Mouse (Mus musculus): ENCODE results near the gene Pcbp3. TPM values are rescaled to one million over a fixed set of nuclear protein-coding genes. Genes with fewer than 3 reads are reported as not detected.

The Pcbp3 gene
- total RNA-seq, 2 experiments from 2014 or later, result 72.8 to 79.4 TPM

DNA sequence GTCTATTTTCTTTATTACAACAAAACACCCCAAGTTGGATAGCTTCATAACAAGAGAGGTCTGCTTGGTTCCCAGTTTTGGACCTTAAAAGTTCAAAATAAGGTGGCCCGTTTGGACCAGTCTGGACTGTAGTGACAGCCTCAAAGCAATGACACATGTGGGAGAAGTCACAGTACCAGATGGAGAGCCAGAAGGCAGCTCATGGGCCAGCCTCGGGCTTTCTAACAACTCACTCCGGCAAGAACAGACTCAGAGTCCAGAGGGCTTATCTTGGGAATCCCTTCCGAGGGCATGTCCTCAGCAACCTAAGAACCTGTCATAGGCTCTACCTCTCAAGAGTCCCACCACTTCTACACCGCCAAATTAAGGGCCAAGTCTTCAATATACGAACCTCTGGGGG, 24.9 kb downstream of the Pcbp3 start:
- no peak for DNase-seq (ENCODE audit: extremely low spot score in 1 of 2, low spot score in 2 of 2)
- intact Hi-C loops (cut with DNase I), result no loop called here

- DNase-seq (ENCODE audit: extremely low spot score in 1 of 2, low spot score in 2 of 2), result no peak
Measured at GRCm38 (mm10) chr10:76934805-76935204, 26.9 kb downstream of the Pcbp3 start.

DNA sequence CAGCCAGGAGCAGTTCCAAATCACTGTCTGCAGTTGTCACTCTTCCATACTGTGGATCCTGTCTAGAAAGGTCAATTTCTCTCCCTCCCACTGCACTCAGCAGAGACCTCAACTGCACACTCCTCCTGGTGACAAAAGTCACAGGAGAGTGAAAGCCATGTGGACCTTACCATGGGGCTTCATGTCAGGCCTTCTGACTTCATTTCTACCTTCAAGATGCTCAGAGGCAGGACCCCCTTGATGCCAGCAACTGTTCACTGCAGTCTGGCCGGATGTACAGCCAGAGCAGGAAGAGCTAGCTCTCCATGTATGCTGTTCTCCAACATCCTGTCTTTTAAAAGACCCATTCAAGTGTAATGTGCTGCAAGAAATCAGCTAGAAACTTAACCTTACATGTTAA, 29.9 kb downstream of the Pcbp3 start:
- no peak for DNase-seq (ENCODE audit: extremely low spot score in 1 of 2, low spot score in 2 of 2)
- intact Hi-C loops (cut with DNase I), result no loop called here

More at GRCm38 (mm10) chr10:76934805-76935204, 26.9 kb downstream of the Pcbp3 start:
- intact Hi-C loops (cut with DNase I), result no loop called here

- no peak for DNase-seq (ENCODE audit: extremely low spot score in 1 of 2, low spot score in 2 of 2)
- intact Hi-C loops (cut with DNase I), result no loop called here
Measured at GRCm38 (mm10) chr10:76931122-76931521, 30.6 kb downstream of the Pcbp3 start.

- no peak for DNase-seq (ENCODE audit: extremely low spot score in 1 of 2, low spot score in 2 of 2)
- intact Hi-C loops (cut with DNase I), result no loop called here
Measured at GRCm38 (mm10) chr10:76924441-76924840, 37.2 kb downstream of the Pcbp3 start.

DNA sequence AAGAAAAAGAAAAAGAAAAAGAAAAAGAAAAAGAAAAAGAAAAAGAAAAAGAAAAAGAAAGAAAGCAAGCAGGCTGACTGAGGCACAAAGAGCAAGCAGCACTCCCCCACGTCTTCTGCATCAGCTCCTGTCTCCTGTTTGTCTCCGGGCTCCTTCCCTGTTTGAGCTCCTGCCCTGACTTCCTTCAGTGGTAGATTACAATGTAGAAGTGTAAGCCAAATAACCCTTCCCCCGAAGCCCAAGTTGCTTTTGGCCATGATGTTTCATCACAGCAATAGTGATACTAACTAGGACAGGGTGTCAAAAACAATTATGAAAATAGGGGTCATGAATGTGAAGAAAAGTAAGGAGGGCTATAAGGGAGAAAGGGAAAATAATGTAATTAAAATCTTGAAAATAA, 43.6 kb downstream of the Pcbp3 start:
- DNase-seq (ENCODE audit: extremely low spot score in 1 of 2, low spot score in 2 of 2), result no peak
- intact Hi-C loops (cut with DNase I), result no loop called here

- intact Hi-C loops (cut with DNase I), result no loop called here
- no peak for DNase-seq (ENCODE audit: extremely low spot score in 1 of 2, low spot score in 2 of 2)
Measured at GRCm38 (mm10) chr10:76906434-76906833, 55.3 kb downstream of the Pcbp3 start.

DNA sequence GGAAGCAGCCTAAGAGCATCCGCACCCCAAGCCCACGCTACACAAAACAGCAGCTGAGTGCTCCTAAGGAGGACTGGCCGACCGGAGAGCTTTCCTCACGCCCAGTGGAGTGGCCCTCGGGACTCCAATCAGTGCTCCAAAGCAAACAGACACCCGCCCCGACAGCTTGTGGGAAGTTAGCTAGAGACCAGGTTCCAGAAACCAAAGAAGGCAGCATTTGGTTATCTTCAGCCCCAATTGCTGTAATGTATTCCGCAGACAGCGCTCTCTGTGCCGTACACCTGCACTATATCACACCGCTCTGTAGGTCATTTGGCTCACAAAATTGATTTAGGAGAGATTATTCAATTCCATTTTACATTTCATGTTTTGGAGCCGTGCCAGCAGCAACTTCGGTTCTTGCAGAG, 55.7 kb downstream of the Pcbp3 start:
- intact Hi-C loops (cut with DNase I), result no loop called here
- peak in 1 of 2 experiments; percentile 42 for DNase-seq (ENCODE audit: extremely low spot score in 1 of 2, low spot score in 2 of 2)

DNA sequence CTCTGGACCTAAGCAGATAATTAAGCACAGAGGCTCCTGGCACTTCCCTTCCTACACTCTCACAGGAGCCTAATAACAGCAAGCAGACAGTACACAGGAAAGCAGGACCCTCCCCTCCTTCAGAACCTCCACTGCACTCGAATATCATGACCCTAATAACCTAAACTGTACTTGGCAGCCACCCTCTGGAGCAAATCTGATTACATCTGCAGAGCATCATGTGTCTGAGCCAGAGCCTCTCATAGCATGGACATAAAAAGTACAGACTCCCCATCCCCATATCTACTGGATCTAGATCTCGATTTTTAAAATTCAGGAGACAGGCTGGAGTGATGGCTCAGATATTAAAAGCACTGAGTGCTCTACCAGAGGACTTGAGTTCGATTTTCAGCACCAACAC, 58.0 kb downstream of the Pcbp3 start:
- DNase-seq (ENCODE audit: extremely low spot score in 1 of 2, low spot score in 2 of 2), result no peak
- intact Hi-C loops (cut with DNase I), result no loop called here

GRCm38 (mm10) chr10:76903099-76903498, 58.6 kb downstream of the Pcbp3 start:
- no peak for DNase-seq (ENCODE audit: extremely low spot score in 1 of 2, low spot score in 2 of 2)
- intact Hi-C loops (cut with DNase I), result no loop called here

GRCm38 (mm10) chr10:76902588-76902987, 59.1 kb downstream of the Pcbp3 start:
- peak in 1 of 2 experiments; percentile 38 for DNase-seq (ENCODE audit: extremely low spot score in 1 of 2, low spot score in 2 of 2)
- intact Hi-C loops (cut with DNase I), result no loop called here

DNA sequence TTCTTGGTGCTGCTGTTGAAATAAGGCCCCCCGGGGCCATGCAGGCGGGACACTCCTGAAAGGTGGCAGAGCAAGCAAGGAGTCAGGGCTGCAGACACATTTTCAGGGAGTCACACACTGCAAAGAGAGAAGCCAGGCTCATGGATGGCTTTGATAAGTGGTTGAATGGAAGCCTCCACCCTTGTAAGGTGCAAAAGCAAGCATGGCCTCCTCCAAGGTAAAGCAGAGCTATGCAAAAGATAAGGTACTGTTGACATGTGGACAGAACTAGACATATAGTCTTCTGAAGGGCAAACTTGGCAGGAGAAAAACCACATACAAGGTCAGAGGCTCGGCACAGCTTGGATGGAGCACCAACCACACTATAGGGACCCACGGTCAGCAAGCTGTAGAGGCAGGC, 63.3 kb downstream of the Pcbp3 start:
- intact Hi-C loops (cut with DNase I), result no loop called here
- no peak for DNase-seq (ENCODE audit: extremely low spot score in 1 of 2, low spot score in 2 of 2)

- intact Hi-C loops (cut with DNase I), result no loop called here
- DNase-seq (ENCODE audit: extremely low spot score in 1 of 2, low spot score in 2 of 2), result no peak
Measured at GRCm38 (mm10) chr10:76891456-76891855, 70.2 kb downstream of the Pcbp3 start.

- DNase-seq (ENCODE audit: extremely low spot score in 1 of 2, low spot score in 2 of 2), result no peak
Measured at GRCm38 (mm10) chr10:76883442-76884244, 78.0 kb downstream of the Pcbp3 start.

DNA sequence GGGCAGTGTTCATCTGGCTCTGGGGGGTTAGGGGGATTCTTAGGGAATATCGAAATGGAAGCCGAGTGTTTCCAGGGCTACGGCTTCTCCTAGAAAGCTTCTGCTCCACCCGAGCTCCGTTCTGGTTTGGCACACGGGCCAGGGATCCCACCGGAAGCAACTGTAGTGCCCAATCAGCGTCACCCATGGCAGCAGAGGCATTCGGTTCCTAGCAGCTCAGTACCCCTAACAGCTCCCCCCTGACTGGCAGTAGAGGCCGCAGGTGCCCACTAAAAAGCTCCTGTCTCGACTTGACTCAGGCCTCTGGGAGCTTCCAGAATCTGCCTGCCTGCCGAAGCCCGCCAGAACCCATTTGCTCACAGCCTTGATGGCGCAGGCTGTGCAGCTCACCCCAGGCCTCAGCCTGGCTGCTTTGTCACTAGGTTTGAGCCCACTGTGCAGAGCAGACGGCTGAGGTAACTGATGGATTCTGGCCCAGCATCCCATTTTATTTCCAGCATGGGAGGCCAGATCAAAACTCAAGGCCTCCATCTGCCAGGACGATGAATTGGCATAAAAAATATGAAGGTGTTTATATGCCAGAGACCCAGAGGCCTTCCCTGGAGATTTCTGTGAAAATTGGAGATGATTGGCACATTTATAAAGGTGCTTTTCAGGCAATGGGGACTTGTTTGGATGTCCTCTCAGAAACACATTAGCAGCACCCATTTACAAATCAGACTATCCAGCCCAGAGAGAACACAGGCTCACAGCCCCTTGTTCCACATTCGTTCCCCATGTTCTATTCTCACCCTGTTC, 78.8 kb downstream of the Pcbp3 start:
- intact Hi-C loops (cut with DNase I), result no loop called here
- DNase-seq (ENCODE audit: extremely low spot score in 1 of 2, low spot score in 2 of 2), result peak in 1 of 2 experiments; percentile 28

More at GRCm38 (mm10) chr10:76883442-76884244, 78.0 kb downstream of the Pcbp3 start:
- intact Hi-C loops (cut with DNase I), result no loop called here

GRCm38 (mm10) chr10:76881900-76882299, 79.8 kb downstream of the Pcbp3 start:
- intact Hi-C loops (cut with DNase I), result no loop called here
- DNase-seq (ENCODE audit: extremely low spot score in 1 of 2, low spot score in 2 of 2), result no peak

DNA sequence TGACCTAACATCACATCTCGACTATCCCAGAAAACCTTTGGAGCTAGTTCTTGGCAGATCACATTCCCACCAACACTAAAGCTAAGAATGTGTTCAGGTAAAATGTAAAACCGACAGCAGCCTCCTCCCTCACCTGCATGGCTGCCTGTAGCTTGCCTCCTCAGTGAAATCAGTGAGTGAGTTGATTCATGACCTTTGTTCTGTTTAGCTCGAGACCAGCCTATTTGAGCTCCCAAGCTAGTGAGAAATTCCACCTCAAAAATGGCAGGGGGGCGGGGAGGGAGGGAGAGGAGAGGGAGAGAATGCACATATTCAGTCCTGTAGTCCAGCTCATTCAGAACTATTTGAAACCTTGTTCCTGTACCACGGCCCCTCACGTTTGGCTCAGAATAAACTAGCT, 86.4 kb downstream of the Pcbp3 start:
- DNase-seq (ENCODE audit: extremely low spot score in 1 of 2, low spot score in 2 of 2), result no peak
- intact Hi-C loops (cut with DNase I), result loop anchor here (10.0 kb wide), 1 partner anchor 89 kb away; the partner anchor contains the start of gene Pcbp3

DNA sequence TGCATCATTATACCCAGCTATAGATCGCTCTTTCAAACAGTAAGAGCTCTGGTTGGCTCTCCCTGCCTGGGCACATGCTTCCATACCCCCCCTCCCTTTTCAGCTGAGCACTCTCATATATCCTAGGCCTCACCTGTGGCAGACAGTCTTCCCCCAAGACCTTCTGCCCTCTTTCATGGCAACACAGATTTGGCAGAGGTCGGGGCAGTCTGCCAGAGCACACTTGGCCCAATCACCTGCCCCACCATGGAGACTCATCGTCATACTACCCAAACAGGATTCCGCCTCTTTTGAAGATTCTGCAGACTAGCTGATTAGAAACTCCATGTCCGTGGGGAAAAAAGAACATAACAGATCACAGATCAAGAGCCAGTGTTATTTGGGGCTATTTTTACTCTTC, 86.8 kb downstream of the Pcbp3 start:
- DNase-seq (ENCODE audit: extremely low spot score in 1 of 2, low spot score in 2 of 2), result no peak
- intact Hi-C loops (cut with DNase I), result loop anchor here (10.0 kb wide), 1 partner anchor 90 kb away; the partner anchor contains the start of gene Pcbp3

DNA sequence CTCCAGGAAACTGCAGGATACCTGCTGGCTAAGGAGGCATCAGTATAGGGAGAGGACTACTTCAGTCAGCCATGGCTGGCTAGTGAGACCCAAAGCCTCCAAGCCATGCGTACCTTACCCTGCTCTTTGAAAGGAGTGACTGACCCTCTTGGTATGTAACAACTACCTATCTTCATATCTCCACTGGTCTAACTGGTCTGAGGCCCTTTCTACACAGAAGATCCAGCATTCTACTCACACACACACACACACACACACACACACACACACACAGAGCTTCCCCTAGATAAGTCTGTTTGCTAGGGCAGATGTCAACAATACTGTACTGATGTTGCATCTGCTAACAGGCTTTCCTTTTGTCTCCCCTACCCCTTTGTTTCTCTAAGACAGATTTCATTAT, 87.3 kb downstream of the Pcbp3 start:
- intact Hi-C loops (cut with DNase I), result loop anchor here (10.0 kb wide), 1 partner anchor 90 kb away; the partner anchor contains the start of gene Pcbp3
- no peak for DNase-seq (ENCODE audit: extremely low spot score in 1 of 2, low spot score in 2 of 2)

DNA sequence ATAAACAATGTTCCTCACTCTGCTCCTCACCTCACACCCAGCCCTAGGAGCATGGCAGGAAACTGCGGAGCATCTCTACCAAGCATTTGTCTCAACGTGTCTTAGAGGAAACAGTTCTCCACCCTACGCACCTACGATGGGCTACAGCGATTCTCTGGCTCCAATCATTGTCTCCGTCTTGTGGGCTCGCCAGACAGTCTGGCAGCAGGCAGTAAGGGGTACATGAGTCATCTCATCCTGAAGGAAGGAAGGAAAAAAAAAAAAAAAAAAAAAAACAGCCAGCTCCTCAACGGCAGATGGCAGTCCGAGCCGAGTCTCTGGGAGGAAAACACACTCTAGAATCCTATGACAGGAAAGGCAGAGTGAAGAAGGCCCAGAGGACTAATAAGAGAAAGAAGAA, 87.7 kb downstream of the Pcbp3 start:
- peak in 1 of 2 experiments; percentile 36 for DNase-seq (ENCODE audit: extremely low spot score in 1 of 2, low spot score in 2 of 2)

More for the DNA sequence above, 87.7 kb downstream of the Pcbp3 start:
- intact Hi-C loops (cut with DNase I), result loop anchor here (10.0 kb wide), 1 partner anchor 91 kb away; the partner anchor contains the start of gene Pcbp3

Data from left cerebral cortex, postnatal 10 days (tissue).